Mouse (Mus musculus): ENCODE measurements around the gene Rfxap. TPM values are rescaled to one million over a fixed set of nuclear protein-coding genes. Genes with fewer than 3 reads are reported as not detected.
"Not testable (repeated sequence)": the region's sequence is repeated elsewhere in the genome, so short reads cannot be mapped to it uniquely, and the experiment has no call there.

Gene Rfxap
- total RNA-seq, 2 experiments from 2014 or later, result 52.4 to 58.8 TPM

DNA sequence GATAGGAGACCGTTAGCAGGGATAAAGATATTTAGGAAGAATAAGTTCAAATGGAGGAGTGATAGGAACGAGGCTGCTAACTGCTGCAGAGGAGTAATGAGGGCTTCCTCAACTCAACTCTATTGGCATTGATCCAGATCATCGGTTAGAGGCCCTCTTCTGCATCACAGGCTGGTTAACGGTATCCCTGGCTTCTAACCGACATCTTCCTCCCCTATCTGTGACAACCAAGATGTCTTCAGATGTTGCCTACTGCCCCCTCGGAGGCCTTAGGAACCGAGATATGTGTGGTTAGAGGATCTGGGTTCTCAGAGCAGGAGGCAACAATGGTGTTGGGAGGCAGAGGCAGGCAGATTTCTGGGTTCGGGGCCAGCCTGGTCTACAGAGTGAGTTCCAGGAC, 39.0 kb downstream of the Rfxap start:
- no peak for DNase-seq (ENCODE audit: low spot score in 2 of 2)

DNA sequence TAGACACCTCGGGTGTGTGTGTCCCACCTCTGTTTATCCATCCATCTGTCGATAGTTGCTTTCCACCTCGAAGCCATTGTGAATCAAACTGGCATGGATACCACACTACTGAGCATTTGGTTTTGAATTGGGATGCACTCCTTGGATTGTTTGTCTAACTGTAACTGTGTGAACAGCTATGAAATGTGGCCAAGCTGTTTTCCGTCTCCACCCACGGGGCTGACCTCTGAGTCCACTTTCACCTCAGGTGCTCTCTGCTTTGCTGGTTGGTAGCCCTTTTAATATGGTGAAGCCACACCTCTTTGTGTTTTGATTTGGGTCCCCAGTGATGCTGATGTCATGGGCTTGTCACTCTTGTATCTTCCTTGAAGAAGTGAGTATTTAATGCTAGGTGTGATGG, 40.8 kb downstream of the Rfxap start:
- DNase-seq (ENCODE audit: low spot score in 2 of 2), result no peak

DNA sequence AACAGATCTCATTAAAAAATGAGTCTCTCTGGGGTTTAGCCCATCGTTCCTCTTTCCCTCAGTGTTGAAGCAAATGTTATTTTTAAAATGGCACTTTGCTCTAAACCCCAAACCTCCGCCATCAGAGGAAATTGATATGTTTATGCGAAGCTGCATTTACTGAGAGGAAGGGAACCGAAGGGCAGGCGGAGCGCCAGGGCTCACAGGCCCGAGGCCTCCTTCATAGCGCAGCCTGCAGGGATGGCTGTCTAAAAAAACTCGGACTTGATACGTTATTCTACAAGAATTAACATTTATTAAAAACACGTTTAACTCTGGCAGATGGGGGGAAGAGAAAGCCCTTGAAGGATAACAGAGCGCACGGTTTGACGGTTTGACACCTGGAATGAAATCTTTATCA, 41.6 kb downstream of the Rfxap start:
- DNase-seq (ENCODE audit: low spot score in 2 of 2), result no peak

DNA sequence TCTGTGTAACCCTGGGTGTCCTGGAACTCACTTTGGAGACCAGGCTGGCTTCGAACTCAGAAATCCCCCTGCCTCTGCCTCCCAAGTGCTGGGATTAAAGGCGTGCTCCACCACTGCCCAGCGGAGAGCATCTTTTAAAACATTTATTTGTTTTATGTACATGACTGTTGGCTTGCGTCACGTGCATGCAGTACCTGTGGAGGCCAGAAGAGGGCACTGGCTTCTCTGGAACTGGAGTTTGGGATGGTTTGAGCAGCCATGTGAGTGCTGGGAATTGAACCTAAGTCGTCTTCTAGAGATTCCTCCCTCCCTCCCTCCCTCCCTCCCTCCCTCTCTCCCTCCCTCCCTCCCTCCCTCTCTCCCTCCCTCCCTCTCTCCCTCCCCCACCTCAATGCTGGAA, 42.1 kb downstream of the Rfxap start:
- DNase-seq (ENCODE audit: low spot score in 2 of 2), result not testable (repeated sequence)

DNA sequence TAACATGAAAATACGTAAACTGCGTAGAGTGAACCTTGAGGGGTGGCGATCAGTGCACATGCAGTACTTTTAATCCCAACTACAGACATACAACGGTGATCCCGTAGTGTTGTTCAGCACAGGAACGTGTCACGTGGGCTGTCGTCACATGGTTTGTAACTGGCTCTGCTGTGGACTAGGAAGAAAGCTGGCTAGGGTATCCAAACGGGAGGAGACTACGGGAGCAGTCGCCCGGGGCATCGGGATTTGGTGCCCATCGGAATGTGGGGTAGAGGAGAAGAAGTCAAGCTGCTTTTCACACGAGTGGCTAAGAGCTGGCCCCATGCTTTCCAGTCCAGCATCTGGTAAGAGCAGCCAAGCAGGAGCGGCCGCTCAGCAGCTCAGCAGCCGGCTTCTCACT, 43.2 kb downstream of the Rfxap start:
- peak; percentile 9 to 62 for DNase-seq (ENCODE audit: low spot score in 2 of 2)

DNA sequence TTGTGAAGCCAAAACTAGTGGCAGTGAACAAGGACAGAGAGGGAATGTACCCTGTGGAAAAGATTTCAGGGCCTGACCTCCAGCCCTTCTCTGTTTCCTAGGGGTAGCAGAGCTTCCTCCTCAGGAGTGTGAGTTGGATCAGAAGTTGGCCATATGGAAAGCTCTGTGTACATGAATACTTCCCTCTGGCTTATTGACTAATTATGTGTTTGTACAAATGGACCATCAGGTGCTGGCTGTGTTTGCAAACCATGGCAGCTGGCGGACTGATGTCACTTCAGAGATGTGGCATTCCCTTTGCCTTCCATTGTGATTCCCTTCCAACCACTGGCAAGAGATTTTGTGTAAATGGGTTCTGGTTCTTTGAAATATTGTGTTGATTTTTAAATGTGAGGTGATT, 46.3 kb downstream of the Rfxap start:
- DNase-seq (ENCODE audit: low spot score in 2 of 2), result no peak

DNA sequence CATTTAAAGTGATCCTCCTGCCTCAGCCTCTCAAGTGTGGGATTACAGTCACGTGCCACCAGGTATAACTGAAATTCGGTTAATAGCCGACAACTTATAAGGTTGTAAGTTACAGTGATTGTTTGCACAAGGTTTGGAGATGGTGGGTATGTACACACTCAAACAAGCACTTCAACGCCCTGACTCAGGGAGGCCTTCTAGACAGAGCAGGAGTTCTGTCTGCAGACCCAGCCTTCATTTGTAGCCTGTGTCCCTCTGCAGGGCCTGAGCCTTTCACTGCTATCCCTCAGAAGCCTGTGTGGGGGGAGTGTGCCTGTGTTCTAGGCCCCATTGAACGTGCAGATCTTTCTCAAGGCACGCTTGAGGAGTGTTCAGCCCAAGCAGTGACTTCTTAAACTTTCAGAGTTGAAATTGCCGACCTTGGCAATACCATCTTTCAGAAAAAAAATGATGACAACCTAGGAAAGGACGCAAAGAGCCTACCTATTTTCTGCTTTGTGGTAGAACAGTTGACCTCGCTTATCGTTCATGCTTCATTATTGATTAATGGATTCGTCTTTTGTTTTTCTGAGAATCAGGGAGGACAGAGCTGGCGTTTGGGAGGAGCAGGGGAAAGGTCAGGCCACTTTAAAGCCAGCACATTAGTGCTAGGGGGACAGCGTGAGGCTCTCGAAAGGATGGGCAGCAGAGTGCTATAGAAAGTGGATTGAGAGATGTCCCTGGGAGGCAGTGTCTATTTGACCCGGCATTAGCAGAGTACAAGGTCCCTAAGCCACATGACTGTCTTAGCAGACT, 47.1 kb downstream of the Rfxap start:
- no peak for DNase-seq (ENCODE audit: low spot score in 2 of 2)

DNA sequence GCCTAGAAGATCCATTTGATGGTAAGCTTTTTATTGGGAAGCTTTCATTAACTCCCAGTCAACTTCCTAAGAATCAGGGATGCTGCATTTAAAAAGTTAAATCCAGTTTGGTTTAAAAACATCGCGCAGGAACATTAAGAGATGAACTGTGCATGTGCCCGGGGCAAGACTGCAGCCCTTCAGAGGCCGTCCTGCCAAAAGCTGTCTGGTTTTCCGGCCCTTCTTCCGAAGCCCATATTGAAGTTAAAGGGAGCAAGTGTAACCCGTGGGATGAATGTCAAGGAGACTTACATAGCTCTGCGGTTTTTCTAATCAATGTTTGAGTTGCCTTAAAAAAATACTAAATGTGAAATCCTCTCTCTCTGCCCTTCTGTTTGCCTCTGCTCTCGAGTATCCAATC, 48.4 kb downstream of the Rfxap start:
- DNase-seq (ENCODE audit: low spot score in 2 of 2), result no peak

DNA sequence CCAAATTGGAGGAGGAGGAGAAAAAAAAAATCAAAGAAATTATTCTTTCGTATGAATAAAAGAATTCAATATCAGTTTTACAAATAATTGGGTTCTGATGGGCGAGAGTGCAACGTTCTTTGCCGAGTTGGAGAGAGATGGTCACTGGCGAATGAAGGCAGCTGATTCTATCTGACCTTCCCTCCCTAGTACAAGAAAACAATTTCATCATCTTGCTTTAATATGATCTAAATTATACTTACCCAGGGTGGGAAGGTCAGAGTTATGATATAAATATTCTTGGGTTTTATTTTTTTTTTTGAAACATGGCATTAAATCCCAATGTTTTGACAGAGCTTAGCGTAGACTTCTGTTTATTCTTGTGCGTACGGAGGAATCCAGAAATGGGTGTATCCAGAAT, 50.1 kb downstream of the Rfxap start:
- no peak for DNase-seq (ENCODE audit: low spot score in 2 of 2)

DNA sequence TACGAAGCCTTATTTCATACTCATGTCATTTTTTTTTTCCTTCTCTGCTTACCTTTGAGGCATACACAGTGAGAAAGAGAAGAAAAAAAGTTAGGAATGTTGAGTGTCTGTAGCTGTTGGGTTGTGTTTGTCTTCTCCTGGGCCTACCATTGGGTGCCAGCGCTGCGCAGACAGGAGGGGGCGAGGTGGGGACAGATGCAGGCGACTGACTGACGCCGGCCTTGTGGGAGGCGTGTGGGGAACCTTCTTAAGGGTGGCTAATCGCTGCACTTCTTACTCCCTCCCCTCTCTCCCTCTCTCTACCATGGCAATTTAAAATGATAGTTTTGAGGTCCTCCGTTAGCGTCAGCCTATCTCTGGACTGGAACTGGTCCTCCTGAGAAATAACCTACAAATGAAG, 51.5 kb downstream of the Rfxap start:
- DNase-seq (ENCODE audit: low spot score in 2 of 2), result peak; percentile 37 to 60

DNA sequence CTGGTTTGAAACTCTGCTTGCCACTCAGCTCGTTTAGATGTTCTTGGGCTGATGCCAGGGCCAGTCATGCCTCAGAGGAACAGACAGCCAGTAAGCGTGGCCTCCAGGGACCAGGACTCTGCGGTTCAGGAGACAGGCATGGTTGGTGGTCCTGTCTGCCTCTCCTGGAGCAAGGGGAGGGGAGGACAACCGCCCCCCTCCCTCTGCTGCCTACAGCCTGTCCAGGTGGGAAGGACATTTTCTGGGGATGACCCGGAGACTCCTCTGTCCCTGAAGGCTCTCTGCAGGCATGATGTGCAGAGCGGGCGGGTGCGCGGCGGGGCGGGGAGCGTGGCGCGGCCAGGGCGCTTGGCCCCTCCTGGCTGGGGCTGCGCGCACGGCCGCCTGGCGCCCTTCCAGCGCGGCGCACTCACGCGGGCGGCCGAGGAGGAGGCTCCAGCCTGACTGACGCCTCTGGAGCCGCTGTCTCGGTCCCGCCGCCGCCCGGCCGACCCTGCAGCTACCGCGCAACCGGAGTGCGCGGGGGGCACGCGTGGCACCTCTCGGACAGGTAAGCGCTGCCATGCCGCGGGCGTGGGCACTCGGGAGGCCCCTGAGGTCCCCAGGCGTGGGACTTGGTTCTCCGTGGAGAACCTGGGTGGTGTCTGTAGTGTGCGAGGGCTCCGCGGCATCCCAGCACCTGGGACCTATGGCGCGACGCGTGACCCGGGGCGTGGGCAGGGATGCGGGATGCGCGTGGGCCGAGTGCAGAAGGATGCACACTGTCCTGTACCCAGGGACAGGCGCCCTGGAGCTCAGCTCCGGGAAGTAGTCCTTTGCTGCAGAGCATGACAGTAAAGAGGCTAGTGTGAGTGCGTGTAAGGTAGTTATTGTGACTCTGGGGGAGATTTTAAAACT, 52.2 kb downstream of the Rfxap start, which contains the start of gene Smad9:
TSS of gene Smad9 (plus strand) at position 438 of the 897 bp plus-strand sequence.
- DNase-seq (ENCODE audit: low spot score in 2 of 2), result peak; percentile 56 to 68

DNA sequence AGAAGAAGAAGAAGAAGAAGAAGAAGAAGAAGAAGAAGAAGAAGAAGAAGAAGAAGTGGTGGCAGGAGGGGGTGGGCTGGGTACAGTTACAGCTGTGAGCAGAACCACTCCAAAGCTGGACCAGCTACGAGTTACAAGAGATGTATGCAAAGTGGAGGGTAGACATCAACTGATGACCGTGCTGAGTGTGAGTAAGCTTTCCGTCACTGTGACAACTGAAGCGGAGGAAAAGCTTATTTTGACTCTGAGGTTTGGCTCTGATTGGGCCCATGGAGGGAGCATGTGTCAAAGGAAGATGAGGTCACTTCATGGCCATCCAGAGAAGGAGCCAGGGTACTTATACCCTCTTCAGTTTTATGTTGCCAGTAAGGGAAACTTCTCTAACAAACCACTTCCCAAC, 54.2 kb downstream of the Rfxap start:
- DNase-seq (ENCODE audit: low spot score in 2 of 2), result no peak

Other genes with a start within 250 kb of the Rfxap start
- gene Supt20, start 115.0 kb downstream of the Rfxap start, total RNA-seq (2021), result 10 to 100 TPM; 43.1 to 44.7 TPM
- gene Gm21958, start 93.4 kb downstream of the Rfxap start, total RNA-seq (2021), result not detected
- gene Exosc8, start 72.4 kb downstream of the Rfxap start, total RNA-seq (2021), result 10 to 100 TPM; 26.9 to 32.9 TPM
- 10 to 100 TPM; 19.9 to 23.1 TPM for gene Alg5, start 72.3 kb downstream of the Rfxap start, total RNA-seq (2021)
- 1 to 10 TPM; 7.4 to 8.8 TPM for gene Smad9, start 52.2 kb downstream of the Rfxap start, total RNA-seq (2021)
- gene Sertm1, start 108.1 kb upstream of the Rfxap start, total RNA-seq (2021), result 10 to 100 TPM; 82.5 to 83.8 TPM
- gene Ccna1, start 247.7 kb upstream of the Rfxap start, total RNA-seq (2021), result 1 to 10 TPM; 1.6 to 1.7 TPM